Mouse (Mus musculus) hindbrain, embryonic 11.5 days (tissue): ENCODE data around the gene Fem1a. TPM values are rescaled to one million over a fixed set of nuclear protein-coding genes. Genes with fewer than 3 reads are reported as not detected.

Experiments
- ATAC-seq: fragments of 200-750 bp; cut with Nextera tagmentation; 2 replicates; pipeline ENCODE4 v1.8.0; 2017; ENCODE audit warnings: mild to moderate bottlenecking, moderate TSS enrichment, moderate library complexity; ENCODE audit not compliant: low FRiP score
- DNase-seq: peaks from one replicate; pipeline ENCODE4 v3.0.0-alpha.2; 2015; ENCODE audit warnings: low spot score
- H3K27ac ChIP-seq: fragments of 300-500 bp; sonication (generic); 2 replicates; pipeline ENCODE4 v1.5.1; 2014; ENCODE audit warnings: mild to moderate bottlenecking, low read depth, low read length
- H3K27me3 ChIP-seq: fragments of 300-500 bp; sonication (generic); 2 replicates; pipeline ENCODE4 v1.6.1; 2014; ENCODE audit warnings: mild to moderate bottlenecking, low read length, moderate library complexity, mixed read lengths; ENCODE audit not compliant: control insufficient read depth, insufficient read depth
- H3K36me3 ChIP-seq: fragments of 300-500 bp; sonication (generic); 2 replicates; pipeline ENCODE4 v1.6.1; 2014; ENCODE audit warnings: mild to moderate bottlenecking, low read length, moderate library complexity, mixed read lengths; ENCODE audit not compliant: control insufficient read depth, insufficient read depth
- H3K4me1 ChIP-seq: fragments of 300-500 bp; sonication (generic); replicated peaks from 2 replicates; pipeline ENCODE4 v1.6.1; 2014; ENCODE audit warnings: low read length, mixed read lengths; ENCODE audit not compliant: control insufficient read depth, insufficient read depth
- H3K4me2 ChIP-seq: fragments of 300-500 bp; sonication (generic); replicated peaks from 2 replicates; pipeline ENCODE4 v1.6.1; 2014; ENCODE audit warnings: mild to moderate bottlenecking, low read depth, low read length
- H3K4me3 ChIP-seq: fragments of 300-500 bp; sonication (generic); 2 replicates; pipeline ENCODE4 v1.5.1; 2014; ENCODE audit warnings: low read depth, low read length
- H3K9ac ChIP-seq: fragments of 300-500 bp; sonication (generic); 2 replicates; pipeline ENCODE4 v1.6.1; 2014; ENCODE audit warnings: low read depth, low read length
- H3K9me3 ChIP-seq: fragments of 300-500 bp; sonication (generic); 2 replicates; pipeline ENCODE4 v1.6.1; 2016; ENCODE audit warnings: low read length; ENCODE audit not compliant: control insufficient read depth
- WGBS: fragments of 180-500 bp; shearing (Covaris S2); extraction: QIAGEN DNeasy Blood & Tissue Kit; methylation state at CpG from one replicate; pipeline ENCODE4 v1.1.7; 2014; 5-methylcytosine and 5-hydroxymethylcytosine counted together
- polyA plus RNA-seq: library from polyadenylated mRNA; unstranded; fragments of >200 nt; fragmentation: Nextera tagmentation; extraction: Ambion mirVana; gene quantifications from 2 replicates; pipeline ENCODE4 v1.2.1, GENCODE M21; 2014

Gene Fem1a
- polyA plus RNA-seq = 12.8 and 14.4 TPM in 2 replicates

- under 1% methylated on average over 28 of the region's 28 CpGs for WGBS
- H3K9ac ChIP-seq = peak within 1 kb of the TSS; percentile 49
- ATAC-seq = peak; percentile 90
Observed at GRCm38 (mm10) chr17:56256239-56256881, at the start of gene Fem1a. Fem1a (plus strand) TSS chr17:56256810.

GRCm38 (mm10) chr17:56206986-56207674 lies 49.5 kb upstream of the Fem1a start:
- Histone ChIP-seq H3K27me3 (no peaks in the 10 kb centered on the region), H3K27ac (no peak overlapping the region), H3K4me3 (no peak overlapping the region), H3K9me3 (no peaks in the 10 kb centered on the region), H3K36me3 (peaks cover 23% of the 10 kb centered on the region; the same call in 1 of the 2 replicates), H3K9ac (no peak overlapping the region), H3K4me2 (no peak overlapping the region), H3K4me1 (no peaks in the 10 kb centered on the region)
- WGBS = 84% methylated on average over 6 of the region's 6 CpGs
- no peak for ATAC-seq
- DNase-seq = no peak

More at GRCm38 (mm10) chr17:56256239-56256881, at the start of gene Fem1a:
- Histone ChIP-seq H3K27me3 (no peaks in the 10 kb centered on the region), H3K27ac (peak within 1 kb of the TSS; percentile 54; the same call in 1 of the 2 replicates), H3K4me1 (peaks cover 6% of the 10 kb centered on the region; the same call in 1 of the 2 replicates), H3K4me3 (peak within 1 kb of the TSS; percentile 75), H3K9me3 (no peaks in the 10 kb centered on the region), H3K4me2 (peak within 1 kb of the TSS; percentile 90), H3K36me3 (peaks cover 6% of the 10 kb centered on the region; the same call in 1 of the 2 replicates)
- DNase-seq = peak; percentile 97

- H3K27ac ChIP-seq = no peak overlapping the region
- ATAC-seq = no peak
- H3K9me3 ChIP-seq = no peaks in the 10 kb centered on the region
- no peak overlapping the region for H3K4me3 ChIP-seq
- no peaks in the 10 kb centered on the region for H3K27me3 ChIP-seq
- H3K36me3 ChIP-seq = peaks cover 17% of the 10 kb centered on the region; the same call in 1 of the 2 replicates
- no peak overlapping the region for H3K9ac ChIP-seq
- no peak overlapping the region for H3K4me2 ChIP-seq
- DNase-seq = no peak
- whole genome bisulfite sequencing = 95% methylated on average over 9 of the region's 9 CpGs
- H3K4me1 ChIP-seq = no peaks in the 10 kb centered on the region
Observed at GRCm38 (mm10) chr17:56207963-56208530, 48.6 kb upstream of the Fem1a start.

- 92% methylated on average over 3 of the region's 3 CpGs for WGBS
- ATAC-seq (no peak), DNase-seq (no peak)
- no peak overlapping the region for H3K9ac ChIP-seq
- no peak overlapping the region for H3K4me3 ChIP-seq
- H3K27ac ChIP-seq = no peak overlapping the region
- no peaks in the 10 kb centered on the region for H3K9me3 ChIP-seq
- H3K4me2 ChIP-seq = no peak overlapping the region
- peaks cover 15% of the 10 kb centered on the region; the same call in 1 of the 2 replicates for H3K36me3 ChIP-seq
- no peaks in the 10 kb centered on the region for H3K4me1 ChIP-seq
- no peaks in the 10 kb centered on the region for H3K27me3 ChIP-seq
Observed at GRCm38 (mm10) chr17:56208821-56209220, 47.8 kb upstream of the Fem1a start.

- Histone ChIP-seq H3K27me3 (no peaks in the 10 kb centered on the region), H3K9me3 (no peaks in the 10 kb centered on the region), H3K4me2 (no peak overlapping the region), H3K4me1 (no peaks in the 10 kb centered on the region), H3K36me3 (peaks cover 11% of the 10 kb centered on the region; the same call in 1 of the 2 replicates), H3K9ac (no peak overlapping the region), H3K4me3 (no peak overlapping the region), H3K27ac (no peak overlapping the region)
- ATAC-seq (no peak), DNase-seq (no peak)
- WGBS = 94% methylated on average over 2 of the region's 2 CpGs
Observed at GRCm38 (mm10) chr17:56211090-56211489, 45.5 kb upstream of the Fem1a start.

- H3K9me3 ChIP-seq = no peaks in the 10 kb centered on the region
- WGBS = 75% methylated on average over 6 of the region's 6 CpGs
- no peak overlapping the region for H3K27ac ChIP-seq
- no peak for DNase-seq
- no peak overlapping the region for H3K4me3 ChIP-seq
- no peak for ATAC-seq
- H3K9ac ChIP-seq = no peak overlapping the region
- peaks cover 11% of the 10 kb centered on the region; the same call in 1 of the 2 replicates for H3K36me3 ChIP-seq
- peaks cover 5% of the 10 kb centered on the region for H3K4me1 ChIP-seq
- no peak overlapping the region for H3K4me2 ChIP-seq
- no peaks in the 10 kb centered on the region for H3K27me3 ChIP-seq
Observed at GRCm38 (mm10) chr17:56212676-56213075, 43.9 kb upstream of the Fem1a start.

GRCm38 (mm10) chr17:56214229-56214628 lies 42.4 kb upstream of the Fem1a start:
- no peak overlapping the region for H3K4me2 ChIP-seq
- DNase-seq = no peak
- no peak overlapping the region for H3K4me3 ChIP-seq
- no peaks in the 10 kb centered on the region for H3K9me3 ChIP-seq
- H3K27me3 ChIP-seq = no peaks in the 10 kb centered on the region
- no peak overlapping the region for H3K9ac ChIP-seq
- H3K4me1 ChIP-seq = peaks cover 8% of the 10 kb centered on the region
- ATAC-seq = no peak
- 74% methylated on average over 1 of the region's 1 CpGs for WGBS
- peaks cover 11% of the 10 kb centered on the region; the same call in 1 of the 2 replicates for H3K36me3 ChIP-seq
- no peak overlapping the region for H3K27ac ChIP-seq

- Histone ChIP-seq H3K27me3 (no peaks in the 10 kb centered on the region), H3K27ac (no peak overlapping the region), H3K4me1 (peaks cover 8% of the 10 kb centered on the region), H3K36me3 (no peaks in the 10 kb centered on the region), H3K4me2 (peak overlapping the region; percentile 78), H3K9ac (peak overlapping the region; percentile 89), H3K4me3 (peak overlapping the region; percentile 71), H3K9me3 (no peaks in the 10 kb centered on the region)
- WGBS = 65% methylated on average over 13 of the region's 13 CpGs
- DNase-seq (no peak), ATAC-seq (no peak)
Observed at GRCm38 (mm10) chr17:56217670-56218069, 38.9 kb upstream of the Fem1a start.
